Mouse (Mus musculus) midbrain, postnatal 0 days (tissue): ENCODE results near the gene Itpk1. TPM values are rescaled to one million over a fixed set of nuclear protein-coding genes. Genes with fewer than 3 reads are reported as not detected.

Experiments used
- ATAC-seq: fragments of 200-750 bp; cut with Nextera tagmentation; 2 replicates; pipeline ENCODE4 v1.8.0; 2017; ENCODE audit warnings: moderate number of reproducible peaks, mild to moderate bottlenecking, moderate TSS enrichment, moderate library complexity; ENCODE audit not compliant: low FRiP score
- DNase-seq: peaks from one replicate; pipeline ENCODE4 v3.0.0-alpha.2; 2015; ENCODE audit warnings: low spot score
- H3K27ac ChIP-seq: fragments of 300-500 bp; sonication (generic); 2 replicates; pipeline ENCODE4 v1.5.1; 2014; ENCODE audit warnings: low read depth, mild to moderate bottlenecking, low read length, mixed read lengths
- H3K27me3 ChIP-seq: fragments of 300-500 bp; sonication (generic); 2 replicates; pipeline ENCODE4 v1.6.1; 2014; ENCODE audit warnings: low read length, control low read depth, mixed read lengths; ENCODE audit not compliant: insufficient read depth
- H3K36me3 ChIP-seq: fragments of 300-500 bp; sonication (generic); 2 replicates; pipeline ENCODE4 v1.6.1; 2014; ENCODE audit warnings: low read length, control low read depth, mixed read lengths; ENCODE audit not compliant: insufficient read depth
- H3K4me1 ChIP-seq: fragments of 300-500 bp; sonication (generic); 2 replicates; pipeline ENCODE4 v1.6.1; 2014; ENCODE audit warnings: mild to moderate bottlenecking, control low read depth, antibody characterized with exemption, low read length, mixed read lengths; ENCODE audit not compliant: insufficient read depth
- H3K4me2 ChIP-seq: fragments of 300-500 bp; sonication (generic); 2 replicates; pipeline ENCODE4 v1.6.1; 2014; ENCODE audit warnings: low read depth, mild to moderate bottlenecking, low read length, mixed read lengths; ENCODE audit not compliant: poor library complexity, severe bottlenecking
- H3K4me3 ChIP-seq: fragments of 300-500 bp; sonication (generic); 2 replicates; pipeline ENCODE4 v1.5.1; 2014; ENCODE audit warnings: low read depth, mild to moderate bottlenecking, low read length, moderate library complexity
- H3K9ac ChIP-seq: fragments of 300-500 bp; sonication (generic); replicated peaks from 2 replicates; pipeline ENCODE4 v1.6.1; 2014; ENCODE audit warnings: mild to moderate bottlenecking, low read length, moderate library complexity, mixed read lengths; ENCODE audit not compliant: poor library complexity, severe bottlenecking
- H3K9me3 ChIP-seq: fragments of 300-500 bp; sonication (generic); 2 replicates; pipeline ENCODE4 v1.6.1; 2016; ENCODE audit warnings: low read length, control low read depth
- CTCF ChIP-seq: IDR thresholded peaks from 2 replicates; pipeline ENCODE4 v1.5.1; 2016; ENCODE audit warnings: antibody characterized with exemption, mild to moderate bottlenecking
- WGBS: fragments of 180-500 bp; shearing (Covaris S2); extraction: QIAGEN DNeasy Blood & Tissue Kit; methylation state at CpG from one replicate; pipeline ENCODE4 v1.1.7; 2014; 5-methylcytosine and 5-hydroxymethylcytosine counted together
- polyA plus RNA-seq: library from polyadenylated mRNA; unstranded; fragments of >200 nt; fragmentation: Nextera tagmentation; extraction: Ambion mirVana; gene quantifications from 2 replicates; pipeline ENCODE4 v1.2.1, GENCODE M21; 2015
- total RNA-seq: library from RNA; depleted of rRNA; stranded (reverse); fragments of >200 nt; gene quantifications from 2 replicates; pipeline ENCODE4 v1.2.3, GENCODE M21; 2014

The Itpk1 gene
- total and polyA plus RNA-seq, 2 experiments from 2014 or later = 39.0 to 66.6 TPM

GRCm38 (mm10) chr12:102729855-102730797 is 25.4 kb upstream of the Itpk1 start:
- Histone ChIP-seq H3K9me3 (no peaks in the 10 kb centered on the region), H3K4me2 (peak overlapping the region; percentile 32), H3K27me3 (no peaks in the 10 kb centered on the region), H3K27ac (peak overlapping the region; percentile 77), H3K36me3 (no peaks in the 10 kb centered on the region), H3K4me3 (no peak overlapping the region), H3K4me1 (peaks cover 13% of the 10 kb centered on the region; the same call in 1 of the 2 replicates), H3K9ac (no peak overlapping the region)
- peak; percentile 96 for ATAC-seq
- no peak for TF ChIP-seq CTCF
- peak; percentile 95 for DNase-seq
- 33% methylated on average over 25 of the region's 26 CpGs for WGBS

- ATAC-seq = no peak
- WGBS = 85% methylated on average over 7 of the region's 7 CpGs
- no peak for TF ChIP-seq CTCF
- H3K9me3 ChIP-seq = no peaks in the 10 kb centered on the region
- H3K4me1 ChIP-seq = peaks cover 8% of the 10 kb centered on the region; the same call in 1 of the 2 replicates
- H3K27me3 ChIP-seq = no peaks in the 10 kb centered on the region
- no peak overlapping the region for H3K9ac ChIP-seq
- no peak overlapping the region for H3K27ac ChIP-seq
- no peak for DNase-seq
- H3K4me3 ChIP-seq = no peak overlapping the region
- no peaks in the 10 kb centered on the region for H3K36me3 ChIP-seq
- no peak overlapping the region for H3K4me2 ChIP-seq
Observed at GRCm38 (mm10) chr12:102725761-102726175, 21.0 kb upstream of the Itpk1 start.

- no peak for TF ChIP-seq CTCF
- Histone ChIP-seq H3K9ac (no peak overlapping the region), H3K4me3 (no peak overlapping the region), H3K9me3 (no peaks in the 10 kb centered on the region), H3K4me1 (peaks cover 3% of the 10 kb centered on the region; the same call in 1 of the 2 replicates), H3K27me3 (no peaks in the 10 kb centered on the region), H3K4me2 (no peak overlapping the region), H3K27ac (no peak overlapping the region), H3K36me3 (no peaks in the 10 kb centered on the region)
- DNase-seq (no peak), ATAC-seq (no peak)
- 94% methylated on average over 6 of the region's 6 CpGs for WGBS
Observed at GRCm38 (mm10) chr12:102725146-102725545, 20.4 kb upstream of the Itpk1 start.

- no peak overlapping the region for H3K4me2 ChIP-seq
- no peak for TF ChIP-seq CTCF
- no peak overlapping the region for H3K27ac ChIP-seq
- 67% methylated on average over 6 of the region's 6 CpGs for WGBS
- no peak overlapping the region for H3K9ac ChIP-seq
- H3K4me3 ChIP-seq = no peak overlapping the region
- no peaks in the 10 kb centered on the region for H3K9me3 ChIP-seq
- DNase-seq (peak; percentile 64), ATAC-seq (no peak)
- H3K36me3 ChIP-seq = no peaks in the 10 kb centered on the region
- no peaks in the 10 kb centered on the region; the same call in 1 of the 2 replicates for H3K4me1 ChIP-seq
- no peaks in the 10 kb centered on the region for H3K27me3 ChIP-seq
Observed at GRCm38 (mm10) chr12:102723861-102724260, 19.1 kb upstream of the Itpk1 start.

GRCm38 (mm10) chr12:102722966-102723365 is 18.2 kb upstream of the Itpk1 start:
- no peak for DNase-seq
- Histone ChIP-seq H3K4me1 (no peaks in the 10 kb centered on the region; the same call in 1 of the 2 replicates), H3K9me3 (no peaks in the 10 kb centered on the region), H3K27me3 (no peaks in the 10 kb centered on the region), H3K36me3 (no peaks in the 10 kb centered on the region), H3K27ac (no peak overlapping the region), H3K4me3 (no peak overlapping the region), H3K9ac (no peak overlapping the region), H3K4me2 (no peak overlapping the region)
- 68% methylated on average over 8 of the region's 8 CpGs for WGBS
- no peak for ATAC-seq
- no peak for TF ChIP-seq CTCF

- H3K4me2 ChIP-seq = no peak overlapping the region
- DNase-seq (no peak), ATAC-seq (no peak)
- WGBS = 59% methylated on average over 11 of the region's 11 CpGs
- no peak overlapping the region for H3K4me3 ChIP-seq
- H3K36me3 ChIP-seq = no peaks in the 10 kb centered on the region
- no peak overlapping the region for H3K27ac ChIP-seq
- no peaks in the 10 kb centered on the region for H3K9me3 ChIP-seq
- H3K27me3 ChIP-seq = no peaks in the 10 kb centered on the region
- no peak overlapping the region for H3K9ac ChIP-seq
- no peak for TF ChIP-seq CTCF
- no peaks in the 10 kb centered on the region; the same call in 1 of the 2 replicates for H3K4me1 ChIP-seq
Observed at GRCm38 (mm10) chr12:102722451-102722850, 17.7 kb upstream of the Itpk1 start.
